Mouse (Mus musculus) midbrain, embryonic 14.5 days (tissue): ENCODE measurements around the gene Morc2a. TPM values are rescaled to one million over a fixed set of nuclear protein-coding genes. Genes with fewer than 3 reads are reported as not detected.
"Not testable (repeated sequence)": the region's sequence is repeated elsewhere in the genome, so short reads cannot be mapped to it uniquely, and the experiment has no call there.

Source experiments
- ATAC-seq: fragments of 200-750 bp; cut with Nextera tagmentation; 2 replicates; pipeline ENCODE4 v1.8.0; 2017; ENCODE audit warnings: moderate number of reproducible peaks, moderate library complexity; ENCODE audit not compliant: low FRiP score, low TSS enrichment
- DNase-seq: peaks from one replicate; pipeline ENCODE4 v3.0.0-alpha.2; 2015
- H3K27ac ChIP-seq: fragments of 300-500 bp; sonication (generic); replicated peaks from 2 replicates; pipeline ENCODE4 v1.5.1; 2014; ENCODE audit warnings: mild to moderate bottlenecking, low read depth, low read length, moderate library complexity
- H3K27me3 ChIP-seq: fragments of 300-500 bp; sonication (generic); 2 replicates; pipeline ENCODE4 v1.6.1; 2014; ENCODE audit warnings: low read length, control low read depth, mixed read lengths; ENCODE audit not compliant: control insufficient read depth, insufficient read depth
- H3K36me3 ChIP-seq: fragments of 300-500 bp; sonication (generic); 2 replicates; pipeline ENCODE4 v1.6.1; 2014; ENCODE audit warnings: low read length, control low read depth; ENCODE audit not compliant: control insufficient read depth, insufficient read depth
- H3K4me1 ChIP-seq: fragments of 300-500 bp; sonication (generic); 2 replicates; pipeline ENCODE4 v1.6.1; 2014; ENCODE audit warnings: mild to moderate bottlenecking, antibody characterized with exemption, low read length, control low read depth; ENCODE audit not compliant: control insufficient read depth, insufficient read depth
- H3K4me2 ChIP-seq: fragments of 300-500 bp; sonication (generic); 2 replicates; pipeline ENCODE4 v1.6.1; 2014; ENCODE audit warnings: mild to moderate bottlenecking, low read length, moderate library complexity
- H3K4me3 ChIP-seq: fragments of 300-500 bp; sonication (generic); replicated peaks from 2 replicates; pipeline ENCODE4 v1.5.1; 2014; ENCODE audit warnings: low read depth, low read length
- H3K9ac ChIP-seq: fragments of 300-500 bp; sonication (generic); replicated peaks from 2 replicates; pipeline ENCODE4 v1.6.1; 2014; ENCODE audit warnings: mild to moderate bottlenecking, low read length, moderate library complexity
- H3K9me3 ChIP-seq: fragments of 300-500 bp; sonication (generic); 2 replicates; pipeline ENCODE4 v1.6.1; 2016; ENCODE audit warnings: low read length, control low read depth, mixed read lengths; ENCODE audit not compliant: control insufficient read depth
- WGBS: fragments of 180-500 bp; shearing (Covaris S2); extraction: QIAGEN DNeasy Blood & Tissue Kit; methylation state at CpG from one replicate; pipeline ENCODE4 v1.1.7; 2014; 5-methylcytosine and 5-hydroxymethylcytosine counted together
- polyA plus RNA-seq: library from polyadenylated mRNA; unstranded; fragments of >200 nt; fragmentation: Nextera tagmentation; extraction: Ambion mirVana; gene quantifications from 2 replicates; pipeline ENCODE4 v1.2.1, GENCODE M21; 2014

The Morc2a gene
- polyA plus RNA-seq, 1 experiment from 2014 or later = 32.1 TPM

DNA sequence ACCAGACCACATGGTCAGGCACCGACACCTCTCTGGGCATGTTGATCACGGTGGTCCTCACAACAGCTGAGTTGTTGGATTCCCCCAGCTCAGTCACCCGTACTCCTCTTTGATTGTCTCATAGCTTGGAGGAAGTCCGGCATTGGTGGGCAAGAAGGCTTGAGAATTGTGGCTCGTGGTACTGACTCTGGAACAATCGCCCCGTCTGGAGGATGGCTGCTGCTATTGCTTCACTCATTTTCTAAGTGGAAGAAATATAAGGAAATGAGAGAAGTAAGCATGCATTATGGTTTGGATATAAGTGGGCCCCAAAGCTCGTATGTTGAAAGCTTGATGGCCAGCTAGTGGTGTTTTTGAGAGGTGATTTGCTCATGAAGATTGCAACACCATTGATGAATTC is 15.7 kb upstream of the Morc2a start:
- not testable (repeated sequence) for H3K9ac ChIP-seq, H3K27ac ChIP-seq, H3K4me3 ChIP-seq, H3K27me3 ChIP-seq, DNase-seq, H3K4me1 ChIP-seq, ATAC-seq, H3K9me3 ChIP-seq, H3K4me2 ChIP-seq, H3K36me3 ChIP-seq
- WGBS = 85% methylated on average over 8 of the region's 8 CpGs

- no peak overlapping the region for H3K9ac ChIP-seq
- peaks cover 27% of the 10 kb centered on the region for H3K9me3 ChIP-seq
- H3K27ac ChIP-seq = no peak overlapping the region
- H3K4me2 ChIP-seq = peak overlapping the region; percentile 67
- peaks cover 18% of the 10 kb centered on the region for H3K4me1 ChIP-seq
- ATAC-seq = no peak
- peaks cover 38% of the 10 kb centered on the region for H3K36me3 ChIP-seq
- WGBS = 89% methylated on average over 5 of the region's 5 CpGs
- no peaks in the 10 kb centered on the region for H3K27me3 ChIP-seq
- DNase-seq = no peak
- H3K4me3 ChIP-seq = peak overlapping the region; percentile 94
Measured at GRCm38 (mm10) chr11:3647688-3648087, 1.3 kb upstream of the Morc2a start.

GRCm38 (mm10) chr11:3648305-3648963 is 557 bp upstream of the Morc2a start:
- Histone ChIP-seq H3K36me3 (peaks cover 31% of the 10 kb centered on the region), H3K9ac (peak overlapping the region; percentile 96), H3K4me1 (peaks cover 18% of the 10 kb centered on the region), H3K9me3 (peaks cover 21% of the 10 kb centered on the region), H3K27ac (peak overlapping the region; percentile 95), H3K4me3 (peak overlapping the region; percentile 94), H3K4me2 (peak overlapping the region; percentile 67), H3K27me3 (no peaks in the 10 kb centered on the region)
- DNase-seq (no peak), ATAC-seq (peak; percentile 18; the same call in 1 of the 2 replicates)
- WGBS = 1% methylated on average over 52 of the region's 62 CpGs

GRCm38 (mm10) chr11:3650141-3650540 is 1.1 kb downstream of the Morc2a start:
- ATAC-seq (no peak), DNase-seq (no peak)
- peaks cover 18% of the 10 kb centered on the region for H3K4me1 ChIP-seq
- no peak overlapping the region for H3K9ac ChIP-seq
- H3K4me2 ChIP-seq = peak overlapping the region; percentile 67
- peak overlapping the region; percentile 94 for H3K4me3 ChIP-seq
- peak overlapping the region; percentile 95; the same call in 1 of the 2 replicates for H3K27ac ChIP-seq
- no peaks in the 10 kb centered on the region for H3K27me3 ChIP-seq
- H3K9me3 ChIP-seq = peaks cover 9% of the 10 kb centered on the region
- H3K36me3 ChIP-seq = peaks cover 14% of the 10 kb centered on the region
- 98% methylated on average over 6 of the region's 6 CpGs for WGBS

- no peak overlapping the region for H3K27ac ChIP-seq
- H3K9me3 ChIP-seq = no peaks in the 10 kb centered on the region
- H3K4me3 ChIP-seq = no peak overlapping the region
- no peaks in the 10 kb centered on the region for H3K27me3 ChIP-seq
- ATAC-seq (no peak), DNase-seq (no peak)
- peaks cover 44% of the 10 kb centered on the region for H3K36me3 ChIP-seq
- H3K9ac ChIP-seq = no peak overlapping the region
- H3K4me2 ChIP-seq = no peak overlapping the region
- WGBS = 93% methylated on average over 2 of the region's 2 CpGs
- no peaks in the 10 kb centered on the region for H3K4me1 ChIP-seq
Measured at GRCm38 (mm10) chr11:3661964-3662363, 13.0 kb downstream of the Morc2a start.

DNA sequence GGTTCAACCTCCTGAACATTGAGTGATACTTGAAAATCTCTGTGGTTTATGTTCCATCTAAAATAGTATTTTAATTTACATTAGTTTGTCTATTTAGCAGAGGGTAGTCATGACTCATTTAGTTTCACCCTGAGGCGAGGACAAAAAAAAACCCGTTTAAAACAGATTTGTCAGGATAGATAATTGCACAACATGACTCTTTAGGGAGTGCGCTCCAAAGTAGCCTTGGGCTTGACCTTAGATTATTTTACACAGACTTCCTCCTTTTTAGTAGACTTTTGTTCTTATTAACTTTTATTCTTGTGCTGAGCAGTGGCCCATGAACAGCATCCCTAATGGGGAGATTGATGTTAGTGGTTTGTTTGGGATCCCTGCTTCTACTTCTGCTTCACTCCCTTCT is 18.5 kb downstream of the Morc2a start:
- Histone ChIP-seq H3K4me2 (no peak overlapping the region), H3K4me1 (no peaks in the 10 kb centered on the region), H3K9ac (no peak overlapping the region), H3K4me3 (no peak overlapping the region), H3K27ac (no peak overlapping the region), H3K36me3 (peaks cover 71% of the 10 kb centered on the region), H3K9me3 (no peaks in the 10 kb centered on the region), H3K27me3 (no peaks in the 10 kb centered on the region)
- WGBS = 90% methylated on average over 3 of the region's 3 CpGs
- no peak for DNase-seq
- no peak for ATAC-seq

DNA sequence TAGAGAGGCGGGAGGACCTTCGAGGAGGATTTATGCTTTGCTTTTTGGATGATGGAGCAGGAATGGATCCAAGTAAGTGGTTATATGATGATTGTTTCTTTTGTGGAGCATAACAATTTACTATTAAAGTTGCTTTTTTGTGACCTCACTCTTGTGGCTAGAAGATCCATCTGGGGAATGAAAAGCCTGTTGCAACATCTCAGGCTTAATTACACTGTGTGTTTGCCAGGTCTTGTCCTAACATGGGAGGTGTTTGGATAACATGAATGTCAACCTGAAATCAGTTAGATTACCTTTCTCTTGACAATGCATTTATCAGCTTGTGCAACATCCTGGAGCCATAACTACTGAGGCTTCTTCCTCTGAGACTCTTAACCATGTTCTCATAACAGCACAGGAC is 19.8 kb downstream of the Morc2a start:
- WGBS = 95% methylated on average over 2 of the region's 2 CpGs
- Histone ChIP-seq H3K4me1 (no peaks in the 10 kb centered on the region), H3K27ac (no peak overlapping the region), H3K9me3 (no peaks in the 10 kb centered on the region), H3K27me3 (no peaks in the 10 kb centered on the region), H3K4me2 (no peak overlapping the region), H3K4me3 (no peak overlapping the region), H3K9ac (no peak overlapping the region), H3K36me3 (peaks cover 77% of the 10 kb centered on the region)
- DNase-seq = no peak
- no peak for ATAC-seq

DNA sequence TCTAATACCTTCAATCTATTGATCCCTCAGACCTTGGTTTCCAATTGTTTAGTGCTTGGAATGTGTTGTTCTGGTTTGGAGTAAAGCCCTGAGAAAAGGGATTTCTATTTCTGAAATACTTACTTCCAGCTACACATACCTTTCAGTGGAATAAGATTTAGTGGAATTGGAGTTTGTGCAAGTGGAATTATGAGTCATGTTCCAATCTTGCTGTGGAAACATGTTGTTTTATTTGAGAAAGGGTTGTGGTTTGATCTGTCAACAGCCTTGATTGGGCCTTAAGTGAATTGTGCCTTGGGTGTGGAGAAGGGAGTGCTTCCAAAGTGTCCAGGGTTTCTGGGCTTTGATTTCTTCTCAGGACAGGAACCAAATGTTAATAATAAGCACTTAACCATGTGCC is 20.9 kb downstream of the Morc2a start:
- no peaks in the 10 kb centered on the region for H3K9me3 ChIP-seq
- ATAC-seq = no peak
- no peak overlapping the region for H3K4me2 ChIP-seq
- no peak overlapping the region for H3K9ac ChIP-seq
- no peaks in the 10 kb centered on the region for H3K4me1 ChIP-seq
- no peak for DNase-seq
- H3K27ac ChIP-seq = no peak overlapping the region
- no peaks in the 10 kb centered on the region for H3K27me3 ChIP-seq
- H3K36me3 ChIP-seq = peaks cover 78% of the 10 kb centered on the region
- no peak overlapping the region for H3K4me3 ChIP-seq

DNA sequence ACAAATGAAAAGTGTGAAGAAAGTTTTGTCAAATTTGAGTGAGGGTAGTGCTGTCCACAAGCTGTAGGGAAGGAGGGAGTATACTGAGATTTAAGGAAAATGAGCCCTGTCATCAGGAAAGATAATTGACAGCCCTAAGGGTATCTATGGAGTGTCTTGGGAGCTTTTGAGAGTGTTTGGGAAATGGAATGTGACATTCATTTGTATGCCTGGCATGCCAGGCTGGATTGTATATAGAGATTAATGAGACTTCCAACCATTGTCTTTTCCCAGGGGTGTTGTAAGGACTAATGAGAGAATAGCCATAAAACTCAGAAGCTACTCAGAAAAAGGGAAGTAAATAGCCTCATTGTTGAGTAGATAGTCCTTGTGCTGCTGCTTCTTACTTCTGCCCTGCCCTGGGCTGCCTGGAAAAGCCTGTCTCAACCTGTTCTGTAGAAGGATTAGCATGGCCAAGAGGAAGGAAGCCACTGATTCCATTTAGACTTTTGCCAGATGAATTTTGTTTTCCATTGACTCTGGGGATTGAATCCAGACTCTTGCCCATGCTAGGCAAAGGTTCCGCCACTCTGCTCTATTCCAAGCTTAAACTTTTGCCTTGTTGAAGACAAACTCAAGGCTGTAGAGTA is 22.1 kb downstream of the Morc2a start:
- 96% methylated on average over 1 of the region's 1 CpGs for WGBS
- DNase-seq (no peak), ATAC-seq (no peak)
- no peak overlapping the region for H3K4me3 ChIP-seq
- no peaks in the 10 kb centered on the region for H3K4me1 ChIP-seq
- no peak overlapping the region for H3K9ac ChIP-seq
- H3K4me2 ChIP-seq = no peak overlapping the region
- H3K27ac ChIP-seq = no peak overlapping the region
- no peaks in the 10 kb centered on the region for H3K9me3 ChIP-seq
- H3K27me3 ChIP-seq = no peaks in the 10 kb centered on the region
- peaks cover 83% of the 10 kb centered on the region for H3K36me3 ChIP-seq
